Mouse (Mus musculus) hindbrain, embryonic 11.5 days (tissue): Measurements from ENCODE around the gene Cab39. TPM values are rescaled to one million over a fixed set of nuclear protein-coding genes. Genes with fewer than 3 reads are reported as not detected.

Source experiments
- ATAC-seq: fragments of 200-750 bp; cut with Nextera tagmentation; 2 replicates; pipeline ENCODE4 v1.8.0; 2017; ENCODE audit warnings: mild to moderate bottlenecking, moderate TSS enrichment, moderate library complexity; ENCODE audit not compliant: low FRiP score
- DNase-seq: peaks from one replicate; pipeline ENCODE4 v3.0.0-alpha.2; 2015; ENCODE audit warnings: low spot score
- H3K27ac ChIP-seq: fragments of 300-500 bp; sonication (generic); 2 replicates; pipeline ENCODE4 v1.5.1; 2014; ENCODE audit warnings: mild to moderate bottlenecking, low read depth, low read length
- H3K27me3 ChIP-seq: fragments of 300-500 bp; sonication (generic); 2 replicates; pipeline ENCODE4 v1.6.1; 2014; ENCODE audit warnings: mild to moderate bottlenecking, low read length, moderate library complexity, mixed read lengths; ENCODE audit not compliant: control insufficient read depth, insufficient read depth
- H3K36me3 ChIP-seq: fragments of 300-500 bp; sonication (generic); 2 replicates; pipeline ENCODE4 v1.6.1; 2014; ENCODE audit warnings: mild to moderate bottlenecking, low read length, moderate library complexity, mixed read lengths; ENCODE audit not compliant: control insufficient read depth, insufficient read depth
- H3K4me1 ChIP-seq: fragments of 300-500 bp; sonication (generic); replicated peaks from 2 replicates; pipeline ENCODE4 v1.6.1; 2014; ENCODE audit warnings: low read length, mixed read lengths; ENCODE audit not compliant: control insufficient read depth, insufficient read depth
- H3K4me2 ChIP-seq: fragments of 300-500 bp; sonication (generic); replicated peaks from 2 replicates; pipeline ENCODE4 v1.6.1; 2014; ENCODE audit warnings: mild to moderate bottlenecking, low read depth, low read length
- H3K4me3 ChIP-seq: fragments of 300-500 bp; sonication (generic); 2 replicates; pipeline ENCODE4 v1.5.1; 2014; ENCODE audit warnings: low read depth, low read length
- H3K9ac ChIP-seq: fragments of 300-500 bp; sonication (generic); 2 replicates; pipeline ENCODE4 v1.6.1; 2014; ENCODE audit warnings: low read depth, low read length
- H3K9me3 ChIP-seq: fragments of 300-500 bp; sonication (generic); 2 replicates; pipeline ENCODE4 v1.6.1; 2016; ENCODE audit warnings: low read length; ENCODE audit not compliant: control insufficient read depth
- WGBS: fragments of 180-500 bp; shearing (Covaris S2); extraction: QIAGEN DNeasy Blood & Tissue Kit; methylation state at CpG from one replicate; pipeline ENCODE4 v1.1.7; 2014; 5-methylcytosine and 5-hydroxymethylcytosine counted together
- polyA plus RNA-seq: library from polyadenylated mRNA; unstranded; fragments of >200 nt; fragmentation: Nextera tagmentation; extraction: Ambion mirVana; gene quantifications from 2 replicates; pipeline ENCODE4 v1.2.1, GENCODE M21; 2014

Cab39 gene
- polyA plus RNA-seq, 1 experiment from 2014 or later = 72.7 TPM

- Histone ChIP-seq H3K9ac (no peak overlapping the region), H3K4me1 (no peaks in the 10 kb centered on the region), H3K27ac (no peak overlapping the region), H3K9me3 (no peaks in the 10 kb centered on the region), H3K4me3 (no peak overlapping the region), H3K4me2 (no peak overlapping the region), H3K36me3 (peaks cover 3% of the 10 kb centered on the region; the same call in 1 of the 2 replicates), H3K27me3 (no peaks in the 10 kb centered on the region)
- DNase-seq (no peak), ATAC-seq (no peak)
- 81% methylated on average over 6 of the region's 6 CpGs for WGBS
These were observed 51.7 kb downstream of the Cab39 start for GRCm38 (mm10) chr1:85844981-85845380.

GRCm38 (mm10) chr1:85845476-85845875 lies 52.2 kb downstream of the Cab39 start:
- peaks cover 3% of the 10 kb centered on the region; the same call in 1 of the 2 replicates for H3K36me3 ChIP-seq
- no peak overlapping the region for H3K27ac ChIP-seq
- DNase-seq = no peak
- WGBS = 60% methylated on average over 3 of the region's 3 CpGs
- ATAC-seq = no peak
- no peaks in the 10 kb centered on the region for H3K27me3 ChIP-seq
- H3K4me3 ChIP-seq = no peak overlapping the region
- H3K9me3 ChIP-seq = no peaks in the 10 kb centered on the region
- H3K4me1 ChIP-seq = no peaks in the 10 kb centered on the region
- H3K9ac ChIP-seq = no peak overlapping the region
- no peak overlapping the region for H3K4me2 ChIP-seq

- 93% methylated on average over 14 of the region's 14 CpGs for WGBS
- H3K27me3 ChIP-seq = no peaks in the 10 kb centered on the region
- H3K4me2 ChIP-seq = no peak overlapping the region
- DNase-seq (no peak), ATAC-seq (no peak)
- H3K36me3 ChIP-seq = peaks cover 3% of the 10 kb centered on the region; the same call in 1 of the 2 replicates
- H3K9ac ChIP-seq = no peak overlapping the region
- no peak overlapping the region for H3K4me3 ChIP-seq
- H3K4me1 ChIP-seq = no peaks in the 10 kb centered on the region
- H3K9me3 ChIP-seq = no peaks in the 10 kb centered on the region
- H3K27ac ChIP-seq = no peak overlapping the region
These were observed 55.8 kb downstream of the Cab39 start for GRCm38 (mm10) chr1:85849016-85849415.

GRCm38 (mm10) chr1:85850851-85851250 lies 57.6 kb downstream of the Cab39 start:
- Histone ChIP-seq H3K4me3 (no peak overlapping the region), H3K36me3 (peaks cover 3% of the 10 kb centered on the region; the same call in 1 of the 2 replicates), H3K27ac (no peak overlapping the region), H3K27me3 (no peaks in the 10 kb centered on the region), H3K9me3 (no peaks in the 10 kb centered on the region), H3K9ac (no peak overlapping the region), H3K4me2 (no peak overlapping the region), H3K4me1 (no peaks in the 10 kb centered on the region)
- ATAC-seq = no peak
- WGBS = 89% methylated on average over 5 of the region's 5 CpGs
- DNase-seq = no peak

GRCm38 (mm10) chr1:85852996-85853689 lies 59.9 kb downstream of the Cab39 start:
- no peak overlapping the region for H3K4me3 ChIP-seq
- no peaks in the 10 kb centered on the region for H3K9me3 ChIP-seq
- H3K27me3 ChIP-seq = no peaks in the 10 kb centered on the region
- WGBS = 89% methylated on average over 2 of the region's 2 CpGs
- H3K36me3 ChIP-seq = peaks cover 3% of the 10 kb centered on the region; the same call in 1 of the 2 replicates
- H3K4me1 ChIP-seq = no peaks in the 10 kb centered on the region
- no peak overlapping the region for H3K4me2 ChIP-seq
- no peak overlapping the region for H3K27ac ChIP-seq
- no peak overlapping the region for H3K9ac ChIP-seq
- peak; percentile 83 for DNase-seq
- ATAC-seq = peak; percentile 67

GRCm38 (mm10) chr1:85853865-85854264 lies 60.6 kb downstream of the Cab39 start:
- no peak overlapping the region for H3K9ac ChIP-seq
- no peak overlapping the region for H3K27ac ChIP-seq
- DNase-seq = no peak
- no peaks in the 10 kb centered on the region for H3K27me3 ChIP-seq
- H3K4me3 ChIP-seq = no peak overlapping the region
- ATAC-seq = no peak
- H3K4me2 ChIP-seq = no peak overlapping the region
- peaks cover 3% of the 10 kb centered on the region; the same call in 1 of the 2 replicates for H3K36me3 ChIP-seq
- H3K9me3 ChIP-seq = no peaks in the 10 kb centered on the region
- no peaks in the 10 kb centered on the region for H3K4me1 ChIP-seq
- 82% methylated on average over 2 of the region's 2 CpGs for WGBS

GRCm38 (mm10) chr1:85854475-85854874 lies 61.2 kb downstream of the Cab39 start:
- WGBS = 79% methylated on average over 2 of the region's 2 CpGs
- no peak for DNase-seq

GRCm38 (mm10) chr1:85856266-85856665 lies 63.0 kb downstream of the Cab39 start:
- Histone ChIP-seq H3K27me3 (no peaks in the 10 kb centered on the region), H3K27ac (no peak overlapping the region), H3K4me1 (no peaks in the 10 kb centered on the region), H3K9ac (no peak overlapping the region), H3K9me3 (0 out of 2 replicates have a peak, but pooled peaks cover 1% of the 10 kb centered on the region), H3K4me2 (no peak overlapping the region), H3K36me3 (no peaks in the 10 kb centered on the region), H3K4me3 (no peak overlapping the region)
- no peak for ATAC-seq
- no peak for DNase-seq
- WGBS = 92% methylated on average over 3 of the region's 3 CpGs

More at GRCm38 (mm10) chr1:85854475-85854874, 61.2 kb downstream of the Cab39 start:
- H3K4me2 ChIP-seq = no peak overlapping the region
- H3K27me3 ChIP-seq = no peaks in the 10 kb centered on the region
- H3K27ac ChIP-seq = no peak overlapping the region
- H3K9me3 ChIP-seq = no peaks in the 10 kb centered on the region
- no peak overlapping the region for H3K4me3 ChIP-seq
- no peak overlapping the region for H3K9ac ChIP-seq
- no peaks in the 10 kb centered on the region for H3K36me3 ChIP-seq
- no peaks in the 10 kb centered on the region for H3K4me1 ChIP-seq
- ATAC-seq = no peak

GRCm38 (mm10) chr1:85857261-85857754 lies 64.1 kb downstream of the Cab39 start:
- Histone ChIP-seq H3K4me1 (no peaks in the 10 kb centered on the region), H3K27me3 (no peaks in the 10 kb centered on the region), H3K9me3 (0 out of 2 replicates have a peak, but pooled peaks cover 3% of the 10 kb centered on the region), H3K4me2 (no peak overlapping the region), H3K36me3 (no peaks in the 10 kb centered on the region), H3K9ac (no peak overlapping the region), H3K27ac (no peak overlapping the region), H3K4me3 (no peak overlapping the region)
- no peak for DNase-seq
- no peak for ATAC-seq
- 90% methylated on average over 6 of the region's 6 CpGs for WGBS
